Mouse (Mus musculus): ENCODE results near the gene Ror1. TPM values are rescaled to one million over a fixed set of nuclear protein-coding genes. Genes with fewer than 3 reads are reported as not detected.
A peak's percentile ranks its signal among the peaks of the same experiment; 100 is the strongest.

The Ror1 gene
- polyA plus RNA-seq, 1 experiment from 2014 or later: 0.76 TPM

GRCm38 (mm10) chr4:100411841-100412539 is 316.4 kb downstream of the Ror1 start:
- 18% methylated on average over 13 of the region's 13 CpGs for WGBS
- Histone ChIP-seq H3K4me2 (replicated peaks) (no peak overlapping the region), H3K4me3 (no peak overlapping the region), H3K36me3 (no peaks in the 10 kb centered on the region), H3K27ac (replicated peaks) (no peak overlapping the region), H3K4me1 (no peaks in the 10 kb centered on the region), H3K9ac (replicated peaks) (no peak overlapping the region), H3K9me3 (no peaks in the 10 kb centered on the region), H3K27me3 (no peaks in the 10 kb centered on the region)
- 0 out of 2 replicates have a peak, but pooled peaks have one; percentile 41 for ATAC-seq (replicated peaks)

- WGBS: 7% methylated on average over 3 of the region's 3 CpGs
- no peak overlapping the region for H3K4me2 ChIP-seq (replicated peaks)
These were observed 327.2 kb downstream of the Ror1 start for GRCm38 (mm10) chr4:100422756-100423155.

GRCm38 (mm10) chr4:100426101-100426500 is 330.5 kb downstream of the Ror1 start:
- ATAC-seq (replicated peaks): no peak
- WGBS: 92% methylated on average over 1 of the region's 1 CpGs
- H3K9me3 ChIP-seq: no peaks in the 10 kb centered on the region
- no peak overlapping the region for H3K27ac ChIP-seq (replicated peaks)
- H3K36me3 ChIP-seq: no peaks in the 10 kb centered on the region
- no peak overlapping the region for H3K4me3 ChIP-seq
- H3K4me1 ChIP-seq: 0 out of 2 replicates have a peak, but pooled peaks cover 9% of the 10 kb centered on the region
- no peaks in the 10 kb centered on the region for H3K27me3 ChIP-seq
- H3K4me2 ChIP-seq (replicated peaks): no peak overlapping the region
- H3K9ac ChIP-seq (replicated peaks): no peak overlapping the region

More at GRCm38 (mm10) chr4:100422756-100423155, 327.2 kb downstream of the Ror1 start:
- H3K4me3 ChIP-seq: no peak overlapping the region
- H3K36me3 ChIP-seq: no peaks in the 10 kb centered on the region
- H3K9me3 ChIP-seq: no peaks in the 10 kb centered on the region
- H3K4me1 ChIP-seq: 0 out of 2 replicates have a peak, but pooled peaks cover 9% of the 10 kb centered on the region
- no peaks in the 10 kb centered on the region for H3K27me3 ChIP-seq
- H3K9ac ChIP-seq (replicated peaks): no peak overlapping the region
- H3K27ac ChIP-seq (replicated peaks): no peak overlapping the region
- no peak for ATAC-seq (replicated peaks)

GRCm38 (mm10) chr4:100429371-100429900 is 333.8 kb downstream of the Ror1 start:
- no peaks in the 10 kb centered on the region for H3K27me3 ChIP-seq
- WGBS: 91% methylated on average over 2 of the region's 2 CpGs

GRCm38 (mm10) chr4:100435281-100436168 is 339.9 kb downstream of the Ror1 start:
- H3K36me3 ChIP-seq: no peaks in the 10 kb centered on the region
- no peak overlapping the region for H3K27ac ChIP-seq (replicated peaks)
- no peak overlapping the region for H3K4me2 ChIP-seq (replicated peaks)
- H3K27me3 ChIP-seq: no peaks in the 10 kb centered on the region
- H3K4me1 ChIP-seq: no peaks in the 10 kb centered on the region
- no peak overlapping the region for H3K4me3 ChIP-seq
- H3K9ac ChIP-seq (replicated peaks): no peak overlapping the region
- no peaks in the 10 kb centered on the region for H3K9me3 ChIP-seq
- no peak for ATAC-seq (replicated peaks)
- WGBS: 77% methylated on average over 8 of the region's 8 CpGs

More at GRCm38 (mm10) chr4:100429371-100429900, 333.8 kb downstream of the Ror1 start:
- Histone ChIP-seq H3K9me3 (no peaks in the 10 kb centered on the region), H3K4me2 (replicated peaks) (no peak overlapping the region), H3K4me3 (no peak overlapping the region), H3K9ac (replicated peaks) (no peak overlapping the region), H3K4me1 (no peaks in the 10 kb centered on the region), H3K27ac (replicated peaks) (no peak overlapping the region), H3K36me3 (no peaks in the 10 kb centered on the region)
- ATAC-seq (replicated peaks): no peak

GRCm38 (mm10) chr4:100436169-100436547 is 340.6 kb downstream of the Ror1 start:
- ATAC-seq (replicated peaks): no peak

GRCm38 (mm10) chr4:100446897-100447296 is 351.3 kb downstream of the Ror1 start:
- no peak overlapping the region for H3K4me2 ChIP-seq (replicated peaks)

More at GRCm38 (mm10) chr4:100436169-100436547, 340.6 kb downstream of the Ror1 start:
- no peaks in the 10 kb centered on the region for H3K4me1 ChIP-seq
- no peak overlapping the region for H3K4me3 ChIP-seq
- 84% methylated on average over 4 of the region's 4 CpGs for WGBS
- no peaks in the 10 kb centered on the region for H3K36me3 ChIP-seq
- no peak overlapping the region for H3K27ac ChIP-seq (replicated peaks)
- H3K9me3 ChIP-seq: no peaks in the 10 kb centered on the region
- H3K27me3 ChIP-seq: no peaks in the 10 kb centered on the region
- H3K9ac ChIP-seq (replicated peaks): no peak overlapping the region
- H3K4me2 ChIP-seq (replicated peaks): no peak overlapping the region

GRCm38 (mm10) chr4:100462493-100463120 is 367.0 kb downstream of the Ror1 start:
- no peak for ATAC-seq (replicated peaks)

More at GRCm38 (mm10) chr4:100446897-100447296, 351.3 kb downstream of the Ror1 start:
- no peaks in the 10 kb centered on the region for H3K36me3 ChIP-seq
- no peak overlapping the region for H3K9ac ChIP-seq (replicated peaks)
- 80% methylated on average over 3 of the region's 3 CpGs for WGBS
- no peaks in the 10 kb centered on the region for H3K27me3 ChIP-seq
- H3K27ac ChIP-seq (replicated peaks): no peak overlapping the region
- H3K9me3 ChIP-seq: no peaks in the 10 kb centered on the region
- no peak for ATAC-seq (replicated peaks)
- H3K4me3 ChIP-seq: no peak overlapping the region
- no peaks in the 10 kb centered on the region for H3K4me1 ChIP-seq

GRCm38 (mm10) chr4:100478592-100479321 is 383.2 kb downstream of the Ror1 start, which contains the start of gene Ube2u:
Gene Ube2u (plus strand): TSS chr4:100478849.
- H3K4me2 ChIP-seq (replicated peaks): peak within 1 kb of the TSS; percentile 41
- H3K4me1 ChIP-seq: 0 out of 2 replicates have a peak, but pooled peaks cover 5% of the 10 kb centered on the region
- peak within 1 kb of the TSS; percentile 30 for H3K4me3 ChIP-seq
- no peaks in the 10 kb centered on the region for H3K27me3 ChIP-seq
- no peaks in the 10 kb centered on the region for H3K9me3 ChIP-seq
- ATAC-seq (replicated peaks): peak; percentile 99
- no peak within 1 kb of the TSS for H3K27ac ChIP-seq (replicated peaks)
- H3K36me3 ChIP-seq: no peaks in the 10 kb centered on the region
- no peak within 1 kb of the TSS for H3K9ac ChIP-seq (replicated peaks)
- 19% methylated on average over 15 of the region's 15 CpGs for WGBS

More at GRCm38 (mm10) chr4:100462493-100463120, 367.0 kb downstream of the Ror1 start:
- H3K4me1 ChIP-seq: no peaks in the 10 kb centered on the region
- H3K27ac ChIP-seq (replicated peaks): no peak overlapping the region
- no peaks in the 10 kb centered on the region for H3K9me3 ChIP-seq
- no peak overlapping the region for H3K4me3 ChIP-seq
- no peak overlapping the region for H3K9ac ChIP-seq (replicated peaks)
- no peaks in the 10 kb centered on the region for H3K27me3 ChIP-seq
- 46% methylated on average over 9 of the region's 9 CpGs for WGBS
- no peak overlapping the region for H3K4me2 ChIP-seq (replicated peaks)
- H3K36me3 ChIP-seq: no peaks in the 10 kb centered on the region

GRCm38 (mm10) chr4:100488447-100488846 is 392.9 kb downstream of the Ror1 start:
- no peak overlapping the region for H3K9ac ChIP-seq (replicated peaks)
- H3K36me3 ChIP-seq: no peaks in the 10 kb centered on the region
- no peak overlapping the region for H3K27ac ChIP-seq (replicated peaks)
- ATAC-seq (replicated peaks): no peak
- H3K9me3 ChIP-seq: no peaks in the 10 kb centered on the region
- H3K4me1 ChIP-seq: no peaks in the 10 kb centered on the region
- H3K4me3 ChIP-seq: no peak overlapping the region
- no peaks in the 10 kb centered on the region for H3K27me3 ChIP-seq
- WGBS: 93% methylated on average over 3 of the region's 3 CpGs
- no peak overlapping the region for H3K4me2 ChIP-seq (replicated peaks)

Data from forebrain, embryonic 15.5 days (tissue).